Mouse (Mus musculus) olfactory bulb, adult 2 months (tissue): ENCODE measurements around the gene Smc6. TPM values are rescaled to one million over a fixed set of nuclear protein-coding genes. Genes with fewer than 3 reads are reported as not detected.

Source experiments
- H3K27ac ChIP-seq: fragments of 200-500 bp; 2 replicates; pipeline ENCODE4 v1.5.1; 2012; ENCODE audit warnings: low read depth, low read length; ENCODE audit not compliant: insufficient read depth
- H3K4me1 ChIP-seq: fragments of 200-500 bp; 2 replicates; pipeline ENCODE4 v1.6.1; 2012; ENCODE audit warnings: low read length; ENCODE audit not compliant: control insufficient read depth, insufficient read depth
- H3K4me3 ChIP-seq: fragments of 200-500 bp; 2 replicates; pipeline ENCODE4 v1.5.1; 2012; ENCODE audit warnings: mild to moderate bottlenecking, low read depth, low read length, moderate library complexity; ENCODE audit not compliant: insufficient read depth
- CTCF ChIP-seq: fragments of 200-500 bp; IDR thresholded peaks from 2 replicates; pipeline ENCODE4 v1.5.1; 2012; ENCODE audit warnings: low read depth, mild to moderate bottlenecking, low read length, moderate library complexity; ENCODE audit not compliant: insufficient read depth
- POLR2A ChIP-seq: fragments of 200-500 bp; IDR thresholded peaks from 2 replicates; pipeline ENCODE4 v1.6.1; 2012; ENCODE audit warnings: mild to moderate bottlenecking, low read depth, low read length, moderate library complexity; ENCODE audit not compliant: insufficient read depth
- WGBS: fragments of 180-500 bp; shearing (Covaris S2); methylation state at CpG from one replicate; pipeline ENCODE4 v1.1.7; 2018; 5-methylcytosine and 5-hydroxymethylcytosine counted together
- polyA plus RNA-seq: library from polyadenylated mRNA; stranded (reverse); fragments of >200 nt; gene quantifications from 2 replicates; pipeline ENCODE4 v1.2.4, GENCODE M21; 2012; ENCODE audit warnings: low replicate concordance; ENCODE audit not compliant: missing spikeins, insufficient read depth, insufficient read length

The Smc6 gene
- polyA plus RNA-seq, 1 experiment = not detected

DNA sequence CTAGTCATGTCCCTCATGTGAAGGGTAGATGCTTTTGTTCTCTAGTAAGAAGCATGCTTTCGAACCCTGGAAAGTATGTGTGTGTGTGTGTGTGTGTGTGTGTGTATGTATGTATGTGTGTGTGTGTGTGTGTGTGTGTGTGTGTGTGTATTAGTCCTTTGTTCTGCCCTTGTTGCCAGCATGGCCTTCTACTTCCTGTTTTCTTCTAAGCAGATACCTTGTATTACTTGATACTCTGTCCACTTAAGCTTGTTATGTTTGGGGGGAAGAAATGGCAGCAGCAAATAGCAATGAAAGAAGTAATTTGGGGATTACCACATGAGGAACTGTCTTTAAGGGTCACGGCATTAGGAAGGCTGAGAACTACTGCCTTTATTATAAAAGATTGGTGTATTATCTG, 10.9 kb downstream of the Smc6 start:
- no peak overlapping the region for H3K4me3 ChIP-seq
- TF ChIP-seq POLR2A = no peak
- TF ChIP-seq CTCF = no peak
- H3K4me1 ChIP-seq = no peaks in the 10 kb centered on the region
- no peak overlapping the region for H3K27ac ChIP-seq
- 88% methylated on average over 2 of the region's 2 CpGs for WGBS

DNA sequence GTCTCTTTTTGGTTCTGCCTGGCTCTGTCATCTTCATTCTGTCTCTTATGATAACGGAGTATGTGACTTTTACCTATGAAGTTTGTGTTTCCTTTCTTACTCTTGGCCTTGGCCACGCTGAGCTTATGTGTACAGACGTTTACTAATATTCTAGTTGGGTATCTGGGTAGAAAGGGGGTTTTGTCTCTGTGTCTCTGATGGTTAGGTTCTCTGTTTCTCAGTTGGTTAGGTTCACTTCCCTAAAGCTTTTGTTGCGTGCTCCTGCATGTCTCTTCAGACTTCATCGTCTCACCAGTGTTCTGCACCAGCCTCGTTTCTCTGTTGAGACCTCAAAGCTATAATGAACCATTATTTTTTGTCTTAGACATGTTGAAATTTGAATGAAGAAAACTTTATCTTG, 11.5 kb downstream of the Smc6 start:
- no peak overlapping the region for H3K27ac ChIP-seq
- 88% methylated on average over 6 of the region's 6 CpGs for WGBS
- no peaks in the 10 kb centered on the region for H3K4me1 ChIP-seq
- no peak overlapping the region for H3K4me3 ChIP-seq
- no peak for TF ChIP-seq CTCF
- TF ChIP-seq POLR2A = no peak

DNA sequence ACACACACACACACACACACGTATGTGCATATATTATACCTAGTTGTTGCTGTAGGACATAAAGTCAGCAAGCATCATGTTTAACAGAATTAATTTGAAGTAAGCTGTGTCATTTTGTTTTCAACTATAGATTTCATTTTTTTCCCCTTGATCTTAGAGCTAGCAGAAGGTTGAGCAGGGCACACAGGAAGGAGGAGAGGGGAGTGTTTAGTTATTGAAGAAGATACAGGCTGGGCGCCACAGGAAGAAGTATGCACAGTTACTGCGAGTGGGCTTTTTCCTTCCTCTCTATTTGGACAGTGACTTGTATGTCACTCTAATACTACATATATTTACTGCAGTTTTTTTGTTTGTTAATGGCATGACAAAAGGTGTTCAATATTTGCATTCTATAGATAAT, 14.2 kb downstream of the Smc6 start:
- TF ChIP-seq CTCF (no peak), POLR2A (no peak)
- H3K27ac ChIP-seq = no peak overlapping the region
- H3K4me3 ChIP-seq = no peak overlapping the region
- 96% methylated on average over 3 of the region's 3 CpGs for WGBS
- H3K4me1 ChIP-seq = no peaks in the 10 kb centered on the region

DNA sequence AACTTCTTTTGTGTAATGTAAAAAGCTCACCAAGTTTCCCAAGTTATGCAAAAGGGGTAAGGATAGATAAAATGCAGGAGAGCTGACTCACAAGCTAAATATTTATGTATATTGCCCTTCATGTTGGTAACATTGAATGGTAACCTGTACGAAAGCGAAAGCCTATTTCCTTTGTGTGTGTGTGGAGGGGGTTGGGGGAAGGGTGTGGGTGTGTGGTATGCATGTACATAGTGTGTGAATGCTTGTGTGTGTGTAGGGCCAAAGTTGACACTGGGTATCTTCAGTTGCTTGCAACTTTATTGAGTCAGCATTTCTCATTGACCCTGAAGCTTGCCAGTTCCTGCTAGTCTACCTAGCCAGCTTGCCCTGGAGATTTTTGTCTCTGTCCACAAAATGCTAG, 15.9 kb downstream of the Smc6 start:
- Histone ChIP-seq H3K27ac (no peak overlapping the region), H3K4me3 (no peak overlapping the region), H3K4me1 (no peaks in the 10 kb centered on the region)
- 96% methylated on average over 2 of the region's 2 CpGs for WGBS
- no peak for TF ChIP-seq POLR2A
- TF ChIP-seq CTCF = no peak

DNA sequence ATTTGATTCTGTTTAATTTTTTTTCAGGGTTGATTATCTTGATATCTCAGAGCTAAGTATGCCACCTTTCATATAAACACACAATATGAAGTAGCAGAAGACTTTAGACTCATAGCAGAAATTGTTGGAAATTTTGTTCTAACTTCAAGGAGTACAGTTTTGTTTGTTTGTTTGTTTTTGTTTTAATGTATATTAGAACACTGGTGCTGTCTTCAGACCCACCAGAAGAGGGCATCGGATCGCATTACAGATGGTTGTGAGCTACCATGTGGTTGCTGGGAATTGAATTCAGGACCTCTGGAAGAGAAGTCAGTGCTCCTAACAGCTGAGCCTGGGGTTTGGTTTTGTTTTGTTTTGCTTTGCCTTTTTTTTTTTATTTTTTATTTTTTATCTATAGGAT, 20.7 kb downstream of the Smc6 start:
- Histone ChIP-seq H3K4me1 (no peaks in the 10 kb centered on the region), H3K4me3 (no peak overlapping the region), H3K27ac (no peak overlapping the region)
- TF ChIP-seq POLR2A (no peak), CTCF (no peak)
- 98% methylated on average over 2 of the region's 2 CpGs for WGBS

DNA sequence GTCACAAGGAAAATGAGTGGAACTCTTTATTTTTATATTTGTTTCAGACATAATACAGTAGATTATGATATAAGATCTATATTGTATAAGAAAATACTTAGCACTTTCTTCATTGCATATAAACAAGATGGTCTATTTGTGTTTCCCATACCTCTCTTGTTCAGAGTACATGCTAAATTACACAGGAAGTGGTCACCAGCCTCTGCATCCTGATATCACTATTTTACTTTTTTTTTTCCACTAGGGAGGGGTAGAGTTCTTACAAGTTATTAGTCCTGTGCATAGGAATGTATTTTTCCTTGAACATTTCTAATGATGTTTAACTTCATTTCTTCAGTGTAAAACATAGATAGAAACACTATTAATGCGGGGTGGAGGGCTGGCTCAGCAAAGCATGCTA, 35.2 kb downstream of the Smc6 start:
- H3K4me3 ChIP-seq = no peak overlapping the region
- WGBS = 98% methylated on average over 1 of the region's 1 CpGs
- no peaks in the 10 kb centered on the region for H3K4me1 ChIP-seq
- H3K27ac ChIP-seq = no peak overlapping the region
- TF ChIP-seq POLR2A (no peak), CTCF (no peak)

DNA sequence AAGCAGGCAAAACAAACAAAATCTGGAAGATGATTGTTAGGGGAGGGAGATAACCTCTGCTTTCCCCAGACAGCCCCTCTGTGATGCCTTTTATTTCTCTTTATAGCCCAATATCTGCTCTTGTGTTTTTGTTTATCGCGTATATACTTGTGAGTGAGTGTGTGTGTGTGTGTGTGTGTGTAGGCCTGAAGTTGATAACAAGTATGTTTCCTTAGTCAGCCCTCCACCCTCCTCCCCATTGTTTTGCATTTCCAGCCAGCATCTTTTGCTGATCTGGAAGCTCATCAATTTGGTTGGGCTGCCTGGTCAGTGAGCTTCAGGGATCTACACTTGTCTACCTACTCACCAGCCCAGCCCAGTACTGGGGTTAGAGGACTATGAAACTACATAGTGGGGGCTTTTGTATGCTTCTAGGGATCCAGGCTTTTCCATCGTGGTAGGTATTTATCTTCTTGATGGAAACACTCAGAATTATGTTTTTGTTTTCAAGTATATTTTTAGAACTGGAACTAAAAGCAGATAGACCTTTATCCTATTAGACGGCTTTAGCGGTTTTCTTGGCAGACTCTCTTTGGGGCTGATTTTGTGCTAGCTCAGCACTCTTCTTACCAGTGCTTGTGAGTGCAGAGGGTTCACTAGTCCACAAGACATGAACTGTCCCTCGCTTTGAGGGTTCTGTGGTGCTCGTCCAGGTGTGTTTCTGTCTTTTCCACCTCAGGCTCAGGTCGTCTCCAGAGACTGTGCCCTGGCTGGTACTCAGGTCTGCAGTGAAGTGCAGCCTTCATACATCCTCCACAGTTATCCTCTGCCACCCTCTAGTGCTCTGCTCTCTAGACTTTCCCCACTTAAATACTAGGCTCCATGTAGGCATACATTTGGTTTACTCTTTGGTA, 41.3 kb downstream of the Smc6 start:
- Histone ChIP-seq H3K4me3 (no peak overlapping the region), H3K27ac (no peak overlapping the region), H3K4me1 (peaks cover 2% of the 10 kb centered on the region; the same call in 1 of the 2 replicates)
- TF ChIP-seq CTCF (no peak), POLR2A (no peak)
- 80% methylated on average over 8 of the region's 8 CpGs for WGBS

DNA sequence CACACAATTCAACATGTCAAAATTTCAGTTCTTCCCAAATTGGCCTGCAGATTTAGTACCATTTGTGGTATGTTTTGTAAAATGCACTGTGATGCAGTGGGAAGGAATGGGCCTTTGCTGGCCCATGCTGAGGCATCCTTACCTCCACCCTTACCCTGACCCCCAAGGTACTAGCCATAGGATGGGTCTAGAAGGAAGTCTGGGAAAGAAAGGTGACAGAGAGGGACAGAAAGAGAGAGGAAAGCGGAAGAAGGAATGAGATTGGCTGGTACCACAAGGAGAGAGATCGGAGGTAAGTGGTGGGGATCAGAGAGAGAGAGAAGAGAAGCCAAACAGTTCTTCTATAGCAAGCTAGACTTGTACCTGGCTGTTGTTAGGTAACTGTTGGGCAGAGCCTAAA, 45.4 kb downstream of the Smc6 start:
- Histone ChIP-seq H3K27ac (no peak overlapping the region), H3K4me3 (no peak overlapping the region), H3K4me1 (peaks cover 2% of the 10 kb centered on the region; the same call in 1 of the 2 replicates)
- WGBS = 98% methylated on average over 2 of the region's 2 CpGs
- TF ChIP-seq CTCF = no peak
- no peak for TF ChIP-seq POLR2A

DNA sequence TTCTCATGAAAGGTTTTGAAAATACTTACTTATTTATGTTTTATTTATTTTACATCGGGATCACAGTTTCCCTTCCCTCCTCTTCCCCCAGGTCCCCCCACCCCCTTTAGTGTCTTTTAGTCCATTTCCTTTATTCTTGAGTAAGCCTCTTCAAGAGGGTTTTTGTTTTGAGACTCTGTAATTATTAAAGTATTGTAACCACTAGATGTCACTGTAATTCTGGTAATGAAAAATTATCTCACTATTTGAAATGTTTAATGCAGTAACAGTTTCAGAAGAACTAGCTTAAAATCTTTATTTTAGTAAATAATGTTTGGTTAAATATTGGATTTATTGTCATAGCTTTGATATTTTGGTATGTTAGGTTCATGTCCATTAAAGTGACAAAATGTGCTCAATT, 48.2 kb downstream of the Smc6 start:
- no peak overlapping the region for H3K27ac ChIP-seq
- no peak overlapping the region for H3K4me3 ChIP-seq
- 46% methylated on average over 1 of the region's 1 CpGs for WGBS
- H3K4me1 ChIP-seq = no peaks in the 10 kb centered on the region
- TF ChIP-seq POLR2A (no peak), CTCF (no peak)

DNA sequence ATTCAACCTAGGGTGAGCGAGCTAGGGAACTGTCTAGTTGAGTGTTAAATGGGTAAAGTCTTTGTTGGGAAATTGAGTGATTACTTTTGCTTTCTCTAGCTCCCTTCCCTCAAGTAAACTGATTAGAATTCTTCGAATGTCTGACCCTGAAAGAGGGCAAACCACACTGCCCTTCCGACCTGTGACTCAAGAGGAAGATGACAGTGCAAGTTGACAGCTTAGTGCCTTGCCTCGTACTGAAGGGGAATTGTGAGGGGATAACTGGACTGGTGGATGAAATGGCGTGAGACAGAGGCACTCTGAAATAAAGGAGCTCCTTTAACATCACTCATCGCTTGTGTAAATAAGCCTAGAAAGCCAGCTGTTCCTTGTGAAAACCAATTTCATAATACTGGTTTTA, 52.0 kb downstream of the Smc6 start:
- no peak for TF ChIP-seq CTCF
- TF ChIP-seq POLR2A = no peak
- no peak overlapping the region for H3K4me3 ChIP-seq
- 77% methylated on average over 6 of the region's 6 CpGs for WGBS
- no peak overlapping the region for H3K27ac ChIP-seq
- H3K4me1 ChIP-seq = no peaks in the 10 kb centered on the region
